Mouse (Mus musculus) forebrain, embryonic 10.5 days (tissue): ENCODE data around the gene Tnfsfm13. TPM values are rescaled to one million over a fixed set of nuclear protein-coding genes. Genes with fewer than 3 reads are reported as not detected.

Experiments used
- DNase-seq: peaks from one replicate; pipeline ENCODE4 v3.0.0-alpha.2; 2017; ENCODE audit warnings: low spot score; ENCODE audit errors: extremely low spot score
- H3K27ac ChIP-seq: fragments of 300-500 bp; sonication (generic); 2 replicates; pipeline ENCODE4 v1.5.1; 2016; ENCODE audit warnings: mild to moderate bottlenecking
- H3K27me3 ChIP-seq: fragments of 300-500 bp; sonication (generic); 2 replicates; pipeline ENCODE4 v1.6.1; 2016; ENCODE audit warnings: mild to moderate bottlenecking; ENCODE audit not compliant: poor library complexity, severe bottlenecking
- H3K36me3 ChIP-seq: fragments of 300-500 bp; sonication (generic); replicated peaks from 2 replicates; pipeline ENCODE4 v1.6.1; 2016; ENCODE audit warnings: mild to moderate bottlenecking, moderate library complexity
- H3K4me1 ChIP-seq: fragments of 300-500 bp; sonication (generic); 2 replicates; pipeline ENCODE4 v1.6.1; 2016
- H3K4me3 ChIP-seq: fragments of 300-500 bp; sonication (generic); 2 replicates; pipeline ENCODE4 v1.5.1; 2016; ENCODE audit warnings: mild to moderate bottlenecking, moderate library complexity
- H3K9me3 ChIP-seq: fragments of 300-500 bp; sonication (generic); 2 replicates; pipeline ENCODE4 v1.6.1; 2016; ENCODE audit warnings: mild to moderate bottlenecking, moderate library complexity
- WGBS: fragments of 180-500 bp; shearing (Covaris S2); methylation state at CpG from one replicate; pipeline ENCODE4 v1.1.7; 2016; 5-methylcytosine and 5-hydroxymethylcytosine counted together
- polyA plus RNA-seq: library from polyadenylated mRNA; unstranded; fragments of >200 nt; fragmentation: Nextera tagmentation; extraction: Ambion mirVana; gene quantifications from 2 replicates; pipeline ENCODE4 v1.2.1, GENCODE M21; 2016

Gene Tnfsfm13
- polyA plus RNA-seq, 1 experiment from 2014 or later = 0.55 TPM

DNA sequence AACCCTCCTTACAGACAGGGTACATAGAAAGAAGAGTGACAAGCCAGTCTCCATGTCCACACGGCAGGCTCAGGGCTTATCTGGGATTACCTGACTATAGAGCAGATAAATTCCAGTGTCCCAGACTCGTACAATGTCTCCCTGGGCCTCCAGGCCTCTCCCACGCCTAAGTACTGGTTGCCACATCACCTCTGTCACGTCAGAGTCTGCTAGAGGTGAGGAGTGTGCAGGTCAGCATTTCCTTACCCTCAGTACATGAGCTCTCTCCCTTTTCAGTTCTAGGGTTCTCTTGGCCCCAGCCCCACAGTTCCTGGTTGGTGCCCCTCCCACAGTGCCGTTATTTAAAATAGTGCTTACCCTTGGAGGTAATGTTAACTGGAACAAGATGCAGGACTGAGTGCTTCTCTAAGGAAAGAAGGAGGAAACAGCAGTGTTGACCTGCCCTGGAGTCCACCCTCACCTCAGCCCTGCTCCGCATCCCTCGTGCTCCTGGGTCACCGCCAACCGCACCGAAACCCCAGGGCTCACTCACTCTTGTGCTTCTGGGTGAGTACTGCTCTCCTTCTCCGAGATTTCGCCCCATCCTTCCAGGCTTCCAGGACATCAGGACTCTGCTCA, 11.7 kb downstream of the Tnfsfm13 start:
- H3K27ac ChIP-seq = 0 out of 2 replicates have a peak overlapping the region, but pooled peaks have one; percentile 91
- H3K27me3 ChIP-seq = 0 out of 2 replicates have a peak, but pooled peaks cover 13% of the 10 kb centered on the region
- H3K4me1 ChIP-seq = peaks cover 61% of the 10 kb centered on the region
- WGBS = 87% methylated on average over 12 of the region's 12 CpGs
- H3K9me3 ChIP-seq = no peaks in the 10 kb centered on the region
- peaks cover 14% of the 10 kb centered on the region for H3K36me3 ChIP-seq
- no peak overlapping the region for H3K4me3 ChIP-seq
- no peak for DNase-seq

- Histone ChIP-seq H3K9me3 (no peaks in the 10 kb centered on the region), H3K4me1 (peaks cover 61% of the 10 kb centered on the region), H3K36me3 (peaks cover 21% of the 10 kb centered on the region), H3K27me3 (0 out of 2 replicates have a peak, but pooled peaks cover 13% of the 10 kb centered on the region), H3K4me3 (no peak overlapping the region), H3K27ac (peak overlapping the region; percentile 91)
- WGBS = 84% methylated on average over 7 of the region's 7 CpGs
- no peak for DNase-seq
These were observed 12.3 kb downstream of the Tnfsfm13 start for GRCm38 (mm10) chr11:69683576-69683975.

GRCm38 (mm10) chr11:69682840-69683533, 12.9 kb downstream of the Tnfsfm13 start:
- 30% methylated on average over 12 of the region's 12 CpGs for WGBS
- Histone ChIP-seq H3K4me1 (peaks cover 61% of the 10 kb centered on the region), H3K27ac (peak overlapping the region; percentile 91), H3K4me3 (peak overlapping the region; percentile 70), H3K36me3 (peaks cover 26% of the 10 kb centered on the region), H3K27me3 (0 out of 2 replicates have a peak, but pooled peaks cover 13% of the 10 kb centered on the region), H3K9me3 (no peaks in the 10 kb centered on the region)
- peak; percentile 88 for DNase-seq

- DNase-seq = no peak
- Histone ChIP-seq H3K27me3 (0 out of 2 replicates have a peak, but pooled peaks cover 13% of the 10 kb centered on the region), H3K4me3 (peak overlapping the region; percentile 70), H3K9me3 (no peaks in the 10 kb centered on the region), H3K4me1 (peaks cover 61% of the 10 kb centered on the region), H3K36me3 (peaks cover 33% of the 10 kb centered on the region), H3K27ac (peak overlapping the region; percentile 91)
- whole genome bisulfite sequencing = 33% methylated on average over 24 of the region's 24 CpGs
These were observed 13.6 kb downstream of the Tnfsfm13 start for GRCm38 (mm10) chr11:69682209-69682839.

DNA sequence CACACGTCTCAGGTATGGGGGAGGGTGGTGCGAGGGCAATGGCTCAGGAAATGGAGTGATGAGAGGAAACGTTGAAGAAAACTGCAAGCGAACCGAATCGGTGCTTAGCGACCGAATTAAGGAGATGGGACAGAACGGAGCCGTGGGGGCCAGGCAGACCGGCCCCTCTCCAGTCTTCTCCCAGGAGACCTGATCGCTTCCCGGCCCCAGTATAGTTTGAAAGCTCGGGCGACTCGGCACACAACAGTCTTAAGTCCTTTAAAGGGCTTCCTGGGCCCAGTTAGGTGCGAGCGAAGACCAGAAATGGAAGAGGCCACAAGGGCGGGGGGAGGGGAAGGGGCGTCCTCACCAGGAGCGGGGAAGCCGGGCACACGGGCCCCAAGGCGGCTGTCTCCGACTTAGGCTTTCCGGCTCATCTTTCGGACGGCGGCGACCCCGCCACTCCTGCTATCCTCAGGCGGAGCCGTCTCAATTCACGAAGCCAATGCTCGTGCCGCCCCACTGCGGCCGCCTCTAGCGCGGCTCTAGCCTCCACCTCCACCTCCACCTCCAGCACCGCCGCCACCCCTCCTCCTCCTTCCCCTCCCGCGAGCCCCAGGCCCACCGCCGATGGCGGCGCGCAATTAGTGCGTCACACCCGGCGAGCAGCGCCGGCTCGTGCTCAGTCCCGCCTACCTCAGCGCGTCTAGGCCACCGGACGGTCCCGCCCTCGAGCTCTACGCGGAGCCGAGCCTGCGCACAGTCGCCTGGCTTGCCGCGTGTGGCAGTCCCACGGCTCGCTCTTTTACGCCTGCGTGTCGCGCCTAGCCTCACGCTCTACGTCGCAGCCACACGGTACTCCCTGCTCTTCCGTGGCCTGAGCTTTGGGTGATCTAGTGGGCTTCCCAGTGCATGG, 14.3 kb downstream of the Tnfsfm13 start, which contains the start of gene Senp3:
Gene Senp3, minus strand, starts transcription at position 771 of the 895 bp plus-strand sequence.
- peak; percentile 98 for DNase-seq
- H3K36me3 ChIP-seq = peaks cover 41% of the 10 kb centered on the region
- peak within 1 kb of the TSS; percentile 70 for H3K4me3 ChIP-seq
- H3K9me3 ChIP-seq = no peaks in the 10 kb centered on the region
- WGBS = under 1% methylated on average over 80 of the region's 80 CpGs
- peak within 1 kb of the TSS; percentile 91 for H3K27ac ChIP-seq
- H3K4me1 ChIP-seq = peaks cover 55% of the 10 kb centered on the region
- 0 out of 2 replicates have a peak, but pooled peaks cover 13% of the 10 kb centered on the region for H3K27me3 ChIP-seq

DNA sequence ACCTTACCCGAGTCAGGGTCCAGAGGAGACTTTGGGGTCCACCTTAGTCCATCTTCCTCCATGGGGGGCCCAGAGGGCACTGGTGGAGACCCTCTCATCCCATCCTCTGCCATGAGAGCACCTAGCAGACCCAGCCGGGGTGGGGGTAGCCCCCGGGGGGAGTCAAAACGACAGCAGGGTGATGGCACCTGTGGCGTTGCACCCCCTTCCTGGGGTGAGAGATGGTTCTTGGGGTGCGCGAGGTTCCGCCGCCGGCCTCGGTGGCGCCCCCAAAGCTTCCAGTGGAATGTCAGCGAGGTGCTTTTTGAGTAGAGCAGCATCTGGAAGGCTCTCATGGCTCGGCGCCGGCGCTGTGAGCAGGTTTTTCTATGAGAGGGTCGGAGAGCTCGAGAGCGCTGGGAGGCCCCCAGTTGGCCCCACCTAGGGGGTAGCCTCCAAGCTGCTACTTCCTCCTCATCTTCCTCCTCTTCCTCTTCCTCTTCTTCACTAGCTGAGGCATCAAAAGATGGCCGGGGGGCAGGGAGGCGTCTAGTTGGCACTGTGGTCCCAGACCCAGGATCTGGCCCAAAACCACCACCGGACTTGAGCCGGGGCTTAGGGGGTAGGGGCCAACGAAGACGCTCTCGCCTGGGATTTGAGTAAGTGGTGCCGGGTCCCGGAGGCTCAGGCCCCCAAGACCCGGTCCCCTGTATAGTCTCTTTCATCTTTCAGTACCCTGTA, 15.6 kb downstream of the Tnfsfm13 start:
- no peak for DNase-seq
- peak overlapping the region; percentile 70 for H3K4me3 ChIP-seq
- 0 out of 2 replicates have a peak overlapping the region, but pooled peaks have one; percentile 16 for H3K27ac ChIP-seq
- H3K36me3 ChIP-seq = peaks cover 53% of the 10 kb centered on the region
- H3K27me3 ChIP-seq = 0 out of 2 replicates have a peak, but pooled peaks cover 6% of the 10 kb centered on the region
- 95% methylated on average over 30 of the region's 30 CpGs for WGBS
- H3K9me3 ChIP-seq = no peaks in the 10 kb centered on the region
- H3K4me1 ChIP-seq = peaks cover 44% of the 10 kb centered on the region

DNA sequence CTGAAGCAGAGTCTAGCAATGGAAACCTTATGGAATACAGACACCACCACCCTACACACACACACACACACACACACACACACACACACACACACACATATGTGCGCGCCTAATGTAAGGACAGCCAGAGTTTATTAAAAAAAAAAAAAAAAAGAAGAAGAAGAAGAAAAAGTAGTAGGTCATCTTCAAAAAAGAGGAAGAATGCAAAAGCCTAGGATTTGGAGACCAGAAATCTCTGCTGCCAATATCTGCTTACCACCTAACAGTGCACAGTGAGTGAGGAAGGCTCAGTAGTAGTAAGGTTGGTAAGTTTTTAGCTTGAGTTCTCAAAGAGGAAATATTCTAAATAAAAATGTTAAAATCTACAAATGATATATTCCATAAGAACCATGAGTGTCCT, 16.8 kb downstream of the Tnfsfm13 start:
- WGBS = 100% methylated on average over 2 of the region's 2 CpGs
- Histone ChIP-seq H3K27me3 (no peaks in the 10 kb centered on the region), H3K27ac (no peak overlapping the region), H3K9me3 (no peaks in the 10 kb centered on the region), H3K4me3 (peak overlapping the region; percentile 10; the same call in 1 of the 2 replicates), H3K36me3 (peaks cover 65% of the 10 kb centered on the region), H3K4me1 (peaks cover 39% of the 10 kb centered on the region)
- DNase-seq = no peak

- H3K4me3 ChIP-seq = peak within 1 kb of the TSS; percentile 100
- peaks cover 40% of the 10 kb centered on the region for H3K4me1 ChIP-seq
- H3K9me3 ChIP-seq = no peaks in the 10 kb centered on the region
- H3K27ac ChIP-seq = peak within 1 kb of the TSS; percentile 99
- no peaks in the 10 kb centered on the region for H3K27me3 ChIP-seq
- DNase-seq = peak; percentile 100
- H3K36me3 ChIP-seq = peaks cover 91% of the 10 kb centered on the region
- WGBS = under 1% methylated on average over 36 of the region's 36 CpGs
These were observed 23.6 kb downstream of the Tnfsfm13 start, which contains the start of gene Eif4a1 for GRCm38 (mm10) chr11:69672211-69672706. TSS of gene Eif4a1 (minus strand) at chr11:69672423.

DNA sequence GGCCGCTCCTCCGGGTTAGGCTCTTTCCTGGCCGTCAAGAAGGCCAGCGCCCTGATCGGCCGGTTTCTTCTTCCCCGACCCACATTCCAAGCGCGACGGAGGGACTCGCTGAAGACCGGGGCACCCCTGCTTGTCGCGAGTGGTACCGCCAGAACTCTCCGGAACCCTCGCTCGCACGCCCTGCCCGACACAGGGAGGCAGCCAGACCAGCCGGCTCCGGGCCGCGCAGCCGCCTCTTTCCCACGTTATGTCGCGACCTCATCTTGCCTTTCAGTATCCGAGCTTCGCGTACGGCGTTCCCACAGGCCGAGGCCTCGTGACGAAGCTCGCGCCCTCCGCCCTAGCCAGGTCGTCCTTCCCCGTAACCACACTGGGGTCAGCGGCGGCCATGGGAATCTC, 24.2 kb downstream of the Tnfsfm13 start:
- peak overlapping the region; percentile 99 for H3K27ac ChIP-seq
- WGBS = under 1% methylated on average over 43 of the region's 43 CpGs
- peak overlapping the region; percentile 100 for H3K4me3 ChIP-seq
- DNase-seq = peak; percentile 42
- H3K36me3 ChIP-seq = peaks cover 90% of the 10 kb centered on the region
- no peaks in the 10 kb centered on the region for H3K9me3 ChIP-seq
- H3K27me3 ChIP-seq = no peaks in the 10 kb centered on the region
- H3K4me1 ChIP-seq = peaks cover 40% of the 10 kb centered on the region

DNA sequence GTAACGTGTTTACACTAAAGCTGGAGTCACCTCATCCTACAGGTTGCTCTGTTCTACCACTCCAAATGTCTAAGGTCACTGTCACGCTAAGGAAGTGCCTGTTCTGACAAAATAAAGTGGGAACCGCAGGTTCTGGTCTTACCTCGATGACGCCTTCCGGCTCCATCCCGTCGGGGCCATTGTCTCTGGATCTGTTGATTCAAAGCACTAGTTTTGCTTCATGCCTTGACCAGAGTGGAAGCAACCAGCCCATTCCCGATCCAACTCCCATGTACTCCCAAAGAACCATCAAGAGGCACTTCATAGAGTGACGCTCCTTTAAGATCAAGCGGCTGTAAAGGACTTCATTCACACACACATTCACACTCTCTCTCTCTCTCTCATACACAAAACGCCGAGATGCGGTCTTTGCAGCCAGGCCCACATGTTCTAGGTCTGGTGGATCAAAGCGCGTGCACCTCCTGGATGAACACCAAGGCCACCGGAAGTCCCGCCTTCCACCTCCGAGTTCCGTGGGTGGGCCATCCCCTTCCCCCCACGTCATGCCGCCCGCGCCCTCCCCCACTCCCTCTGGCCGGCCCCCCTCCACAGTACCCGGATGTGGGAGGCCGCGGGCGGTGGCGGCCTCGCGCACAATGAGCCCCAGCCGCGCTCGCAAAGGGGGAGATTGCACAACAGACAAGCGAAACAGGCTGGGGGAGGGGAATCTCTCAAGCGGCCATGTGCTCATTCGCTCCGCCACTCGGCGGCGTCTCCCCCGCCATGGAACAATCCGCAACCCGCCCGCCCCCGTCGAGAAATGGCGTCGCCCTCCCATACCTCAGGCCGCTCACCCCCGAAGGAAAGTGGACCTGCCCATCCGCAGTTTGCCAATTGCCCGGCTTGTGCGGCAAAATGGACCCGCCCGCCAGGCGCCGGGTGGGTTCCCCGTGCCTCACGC, 24.8 kb downstream of the Tnfsfm13 start:
- Histone ChIP-seq H3K4me3 (peak overlapping the region; percentile 100), H3K27ac (peak overlapping the region; percentile 99), H3K4me1 (peaks cover 40% of the 10 kb centered on the region), H3K9me3 (no peaks in the 10 kb centered on the region), H3K27me3 (no peaks in the 10 kb centered on the region), H3K36me3 (peaks cover 90% of the 10 kb centered on the region)
- under 1% methylated on average over 61 of the region's 61 CpGs for WGBS
- peak; percentile 95 for DNase-seq
